Mouse (Mus musculus) kidney, embryonic 14.5 days (tissue): ENCODE measurements around the gene Rdh16. TPM values are rescaled to one million over a fixed set of nuclear protein-coding genes. Genes with fewer than 3 reads are reported as not detected.
"Not testable (repeated sequence)": the region's sequence is repeated elsewhere in the genome, so short reads cannot be mapped to it uniquely, and the experiment has no call there.

Experiments
- ATAC-seq: fragments of 200-750 bp; cut with Nextera tagmentation; 2 replicates; pipeline ENCODE4 v1.8.0; 2017; ENCODE audit warnings: moderate number of reproducible peaks, mild to moderate bottlenecking, moderate TSS enrichment, moderate library complexity; ENCODE audit not compliant: low FRiP score, low TSS enrichment
- H3K27ac ChIP-seq: fragments of 300-500 bp; sonication (generic); 2 replicates; pipeline ENCODE4 v1.5.1; 2014; ENCODE audit warnings: low read depth, mild to moderate bottlenecking, low read length, moderate library complexity, mixed read lengths
- H3K27me3 ChIP-seq: fragments of 300-500 bp; sonication (generic); 2 replicates; pipeline ENCODE4 v1.6.1; 2014; ENCODE audit warnings: mild to moderate bottlenecking, low read length; ENCODE audit not compliant: control insufficient read depth, insufficient read depth
- H3K36me3 ChIP-seq: fragments of 300-500 bp; sonication (generic); 2 replicates; pipeline ENCODE4 v1.6.1; 2014; ENCODE audit warnings: low read length, mixed read lengths; ENCODE audit not compliant: control insufficient read depth, insufficient read depth
- H3K4me1 ChIP-seq: fragments of 300-500 bp; sonication (generic); 2 replicates; pipeline ENCODE4 v1.6.1; 2014; ENCODE audit warnings: low read length, mixed read lengths; ENCODE audit not compliant: control insufficient read depth, insufficient read depth
- H3K4me2 ChIP-seq: fragments of 300-500 bp; sonication (generic); replicated peaks from 2 replicates; pipeline ENCODE4 v1.6.1; 2014; ENCODE audit warnings: low read depth, mild to moderate bottlenecking, low read length
- H3K4me3 ChIP-seq: fragments of 300-500 bp; sonication (generic); 2 replicates; pipeline ENCODE4 v1.5.1; 2014; ENCODE audit warnings: mild to moderate bottlenecking, low read length
- H3K9ac ChIP-seq: fragments of 300-500 bp; sonication (generic); 2 replicates; pipeline ENCODE4 v1.6.1; 2014; ENCODE audit warnings: low read depth, mild to moderate bottlenecking, low read length, moderate library complexity
- H3K9me3 ChIP-seq: fragments of 300-500 bp; sonication (generic); 2 replicates; pipeline ENCODE4 v1.6.1; 2016; ENCODE audit warnings: low read length; ENCODE audit not compliant: control insufficient read depth
- WGBS: fragments of 180-500 bp; shearing (Covaris S2); extraction: QIAGEN DNeasy Blood & Tissue Kit; methylation state at CpG from one replicate; pipeline ENCODE4 v1.1.7; 2014; 5-methylcytosine and 5-hydroxymethylcytosine counted together
- polyA plus RNA-seq: library from polyadenylated mRNA; unstranded; fragments of >200 nt; fragmentation: Nextera tagmentation; extraction: Ambion mirVana; gene quantifications from 2 replicates; pipeline ENCODE4 v1.2.1, GENCODE M21; 2014

Gene Rdh16
- 0.07 and 0.14 TPM in 2 replicates for polyA plus RNA-seq

GRCm38 (mm10) chr10:127800891-127801290, at the start of gene Rdh16:
Rdh16 (plus strand) TSS chr10:127801152.
- no peaks in the 10 kb centered on the region for H3K4me1 ChIP-seq
- no peaks in the 10 kb centered on the region for H3K36me3 ChIP-seq
- no peak within 1 kb of the TSS for H3K27ac ChIP-seq
- H3K4me3 ChIP-seq = no peak within 1 kb of the TSS
- no peak within 1 kb of the TSS for H3K9ac ChIP-seq
- WGBS = 86% methylated on average over 6 of the region's 6 CpGs
- H3K27me3 ChIP-seq = no peaks in the 10 kb centered on the region
- ATAC-seq = no peak
- no peak within 1 kb of the TSS for H3K4me2 ChIP-seq
- H3K9me3 ChIP-seq = no peaks in the 10 kb centered on the region

DNA sequence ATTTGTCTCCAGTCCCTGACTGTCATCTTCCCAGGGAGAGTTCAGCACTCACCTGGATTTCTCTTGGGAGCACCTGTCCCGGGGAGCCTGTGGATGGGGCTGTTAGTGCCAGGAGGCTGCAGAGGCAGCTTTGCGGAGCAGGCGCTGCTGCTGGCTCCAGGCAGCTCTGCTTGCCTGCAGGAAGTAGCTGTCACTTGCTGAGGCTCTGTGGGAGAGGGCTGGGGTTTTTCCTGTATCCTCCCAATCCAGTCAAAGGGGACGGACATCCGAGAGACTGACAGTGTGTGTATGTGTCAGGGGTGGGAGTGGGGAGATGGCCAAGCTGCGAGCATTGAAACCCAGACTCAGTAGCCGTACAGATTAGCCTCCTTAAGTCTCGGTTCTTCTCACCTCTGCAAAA, 49.4 kb upstream of the Rdh16 start, which contains the start of gene Gpr182:
TSS of gene Gpr182 (minus strand) at position 185 of the 400 bp plus-strand sequence.
- no peak within 1 kb of the TSS for H3K27ac ChIP-seq

GRCm38 (mm10) chr10:127754566-127755166, 46.3 kb upstream of the Rdh16 start:
- H3K4me1 ChIP-seq = peaks cover 17% of the 10 kb centered on the region; the same call in 1 of the 2 replicates
- H3K4me2 ChIP-seq = no peak overlapping the region
- no peaks in the 10 kb centered on the region for H3K27me3 ChIP-seq
- H3K27ac ChIP-seq = no peak overlapping the region
- H3K9ac ChIP-seq = no peak overlapping the region
- ATAC-seq = no peak
- H3K4me3 ChIP-seq = no peak overlapping the region
- 65% methylated on average over 6 of the region's 6 CpGs for WGBS
- H3K9me3 ChIP-seq = peaks cover 3% of the 10 kb centered on the region; the same call in 1 of the 2 replicates
- no peaks in the 10 kb centered on the region for H3K36me3 ChIP-seq

More for the DNA sequence above, 49.4 kb upstream of the Rdh16 start, which contains the start of gene Gpr182:
- WGBS = 37% methylated on average over 8 of the region's 8 CpGs
- ATAC-seq = 0 out of 2 replicates have a peak, but pooled peaks have one; percentile 25
- no peak within 1 kb of the TSS; the same call in 1 of the 2 replicates for H3K4me3 ChIP-seq
- no peak within 1 kb of the TSS for H3K9ac ChIP-seq
- H3K36me3 ChIP-seq = peaks cover 21% of the 10 kb centered on the region
- peak within 1 kb of the TSS; percentile 34 for H3K4me2 ChIP-seq
- no peaks in the 10 kb centered on the region for H3K27me3 ChIP-seq
- H3K9me3 ChIP-seq = no peaks in the 10 kb centered on the region
- peaks cover 32% of the 10 kb centered on the region for H3K4me1 ChIP-seq

- WGBS = 65% methylated on average over 3 of the region's 3 CpGs
- ATAC-seq = no peak
- no peak overlapping the region for H3K27ac ChIP-seq
Observed at GRCm38 (mm10) chr10:127755246-127755645, 45.7 kb upstream of the Rdh16 start.

DNA sequence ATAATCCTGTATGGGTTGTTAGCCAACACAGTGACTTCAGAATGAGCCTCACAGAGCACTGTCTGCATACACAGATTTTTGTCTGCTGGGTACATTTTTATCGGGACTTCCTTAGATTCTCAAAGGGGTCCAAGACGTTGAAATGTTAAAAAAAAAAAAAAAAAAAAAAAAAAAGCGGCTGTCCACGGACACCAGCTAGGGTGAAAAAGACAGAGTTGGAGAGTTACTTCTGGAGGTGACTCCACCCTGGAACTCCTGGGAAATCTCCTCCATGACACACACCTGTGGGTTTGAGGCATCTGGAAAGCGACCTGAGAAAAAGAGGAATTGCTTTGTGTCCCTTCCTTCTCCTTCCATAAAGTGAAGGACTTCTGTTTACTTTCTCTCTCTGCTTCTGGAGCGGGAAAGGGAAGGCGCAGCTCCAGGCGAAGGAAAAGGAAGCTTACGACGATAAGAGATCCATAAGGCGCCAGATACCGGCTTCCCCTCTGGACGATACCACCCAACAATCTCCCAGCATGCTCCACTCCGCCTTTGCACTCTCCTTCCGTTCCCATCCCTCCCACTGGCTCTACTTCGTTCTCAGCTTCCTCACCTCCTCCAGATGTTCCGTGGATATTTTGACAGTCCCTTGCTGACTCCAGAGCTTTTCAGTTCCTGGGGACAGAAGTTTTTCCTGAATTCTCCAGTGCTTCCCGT, 45.0 kb upstream of the Rdh16 start:
- H3K4me3 ChIP-seq = peak overlapping the region; percentile 6; the same call in 1 of the 2 replicates
- H3K9me3 ChIP-seq = peaks cover 3% of the 10 kb centered on the region; the same call in 1 of the 2 replicates
- no peak for ATAC-seq
- H3K4me1 ChIP-seq = 0 out of 2 replicates have a peak, but pooled peaks cover 9% of the 10 kb centered on the region
- peak overlapping the region; percentile 30 for H3K4me2 ChIP-seq
- 0 out of 2 replicates have a peak overlapping the region, but pooled peaks have one; percentile 6 for H3K27ac ChIP-seq
- H3K9ac ChIP-seq = no peak overlapping the region
- no peaks in the 10 kb centered on the region for H3K27me3 ChIP-seq
- 48% methylated on average over 18 of the region's 18 CpGs for WGBS
- H3K36me3 ChIP-seq = no peaks in the 10 kb centered on the region

More at GRCm38 (mm10) chr10:127755246-127755645, 45.7 kb upstream of the Rdh16 start:
- H3K27me3 ChIP-seq = no peaks in the 10 kb centered on the region
- H3K9me3 ChIP-seq = peaks cover 3% of the 10 kb centered on the region; the same call in 1 of the 2 replicates
- H3K9ac ChIP-seq = no peak overlapping the region
- H3K4me1 ChIP-seq = peaks cover 11% of the 10 kb centered on the region; the same call in 1 of the 2 replicates
- H3K4me2 ChIP-seq = no peak overlapping the region
- H3K36me3 ChIP-seq = no peaks in the 10 kb centered on the region
- no peak overlapping the region for H3K4me3 ChIP-seq

DNA sequence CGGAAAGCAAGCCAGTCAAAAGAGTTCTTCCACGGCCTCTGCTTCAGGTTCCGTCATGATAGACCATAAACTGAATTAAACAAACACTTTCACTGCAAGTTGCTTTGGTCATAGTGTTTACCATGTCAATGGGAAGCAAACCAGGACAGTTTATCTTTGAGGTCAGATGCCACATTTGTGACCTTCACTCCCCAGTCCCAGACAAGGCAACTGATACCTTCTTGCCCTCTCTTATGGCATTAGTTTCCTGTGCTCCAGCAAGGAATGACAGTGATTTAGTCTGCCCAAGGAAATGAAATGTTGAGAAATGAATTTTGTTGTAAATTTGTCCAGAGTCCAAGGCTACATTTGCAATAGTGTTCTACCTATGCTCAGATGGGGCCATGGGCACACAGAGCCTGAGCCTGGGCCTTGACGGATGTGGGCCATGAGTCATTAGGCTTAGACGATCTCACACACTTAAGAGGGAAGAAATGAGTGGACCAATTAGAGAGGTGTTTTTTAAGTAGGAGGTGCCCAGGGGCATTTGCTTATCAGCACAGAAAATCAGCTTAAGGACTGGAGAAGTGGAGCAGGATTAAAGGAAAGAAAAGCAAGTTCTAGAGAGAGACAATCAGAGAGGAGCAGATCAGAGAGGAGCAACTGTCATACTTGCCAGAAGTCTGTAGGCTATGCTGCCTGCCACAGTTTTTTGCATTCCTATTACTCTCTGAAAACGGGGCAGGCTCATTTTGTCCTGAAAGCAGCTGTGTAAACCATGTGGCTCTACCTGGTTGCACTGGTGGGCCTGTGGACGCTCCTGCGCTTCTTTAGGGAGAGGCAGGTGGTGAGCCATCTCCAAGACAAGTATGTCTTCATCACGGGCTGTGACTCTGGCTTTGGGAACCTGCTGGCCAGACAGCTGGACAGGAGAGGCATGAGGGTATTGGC, 41.5 kb upstream of the Rdh16 start, which contains the start of the genes Rdh1 and Rdh16f1:
TSS of gene Rdh1 (plus strand) at position 541 of the 930 bp plus-strand sequence.
TSS of gene Rdh16f1 (plus strand) at position 607 of the 930 bp plus-strand sequence.
- Histone ChIP-seq H3K36me3 (no peaks in the 10 kb centered on the region), H3K27me3 (no peaks in the 10 kb centered on the region), H3K4me3 (no peak within 1 kb of the TSS), H3K9ac (no peak within 1 kb of the TSS), H3K9me3 (peaks cover 3% of the 10 kb centered on the region; the same call in 1 of the 2 replicates), H3K4me1 (0 out of 2 replicates have a peak, but pooled peaks cover 2% of the 10 kb centered on the region), H3K27ac (no peak within 1 kb of the TSS), H3K4me2 (no peak within 1 kb of the TSS)
- 58% methylated on average over 9 of the region's 9 CpGs for WGBS
- ATAC-seq = no peak

DNA sequence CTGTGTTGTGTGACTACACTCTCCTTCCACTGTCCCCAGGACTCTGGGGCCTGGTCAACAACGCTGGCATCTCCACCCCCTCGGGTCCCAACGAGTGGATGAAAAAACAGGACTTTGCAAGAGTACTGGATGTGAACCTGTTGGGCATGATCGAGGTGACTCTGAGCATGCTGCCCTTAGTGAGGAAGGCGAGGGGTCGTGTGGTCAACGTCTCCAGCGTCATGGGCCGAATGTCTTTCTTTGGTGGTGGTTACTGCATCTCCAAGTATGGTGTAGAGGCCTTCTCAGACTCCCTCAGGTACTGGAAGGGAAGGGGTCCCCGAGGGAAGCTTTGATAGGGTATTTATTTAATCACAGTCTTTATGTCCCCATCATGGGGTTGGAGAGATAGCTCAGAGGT, 38.0 kb upstream of the Rdh16 start:
- not testable (repeated sequence) for H3K27me3 ChIP-seq, H3K4me2 ChIP-seq, H3K36me3 ChIP-seq, H3K4me3 ChIP-seq, H3K27ac ChIP-seq, H3K9me3 ChIP-seq, ATAC-seq, H3K4me1 ChIP-seq, H3K9ac ChIP-seq
- 85% methylated on average over 10 of the region's 10 CpGs for WGBS

- Histone ChIP-seq H3K4me3 (no peak overlapping the region), H3K9ac (no peak overlapping the region), H3K36me3 (no peaks in the 10 kb centered on the region), H3K4me2 (0 out of 2 replicates have a peak overlapping the region, but pooled peaks have one; percentile 2), H3K27ac (peak overlapping the region; percentile 71; the same call in 1 of the 2 replicates), H3K9me3 (no peaks in the 10 kb centered on the region), H3K27me3 (no peaks in the 10 kb centered on the region), H3K4me1 (no peaks in the 10 kb centered on the region)
- ATAC-seq = peak; percentile 78
- WGBS = 53% methylated on average over 12 of the region's 12 CpGs
Observed at GRCm38 (mm10) chr10:127763914-127764680, 36.9 kb upstream of the Rdh16 start.
